Mouse (Mus musculus) hindbrain, embryonic 14.5 days (tissue): Measurements from ENCODE around the gene Pbx1. TPM values are rescaled to one million over a fixed set of nuclear protein-coding genes. Genes with fewer than 3 reads are reported as not detected.

Experiments
- ATAC-seq: fragments of 200-750 bp; cut with Nextera tagmentation; 2 replicates; pipeline ENCODE4 v1.8.0; 2017; ENCODE audit warnings: moderate number of reproducible peaks, mild to moderate bottlenecking, moderate TSS enrichment, moderate library complexity; ENCODE audit not compliant: low FRiP score
- DNase-seq: peaks from one replicate; pipeline ENCODE4 v3.0.0-alpha.2; 2015; ENCODE audit warnings: low spot score
- H3K27ac ChIP-seq: fragments of 300-500 bp; sonication (generic); 2 replicates; pipeline ENCODE4 v1.5.1; 2014; ENCODE audit warnings: mild to moderate bottlenecking, moderate library complexity
- H3K27me3 ChIP-seq: fragments of 300-500 bp; sonication (generic); 2 replicates; pipeline ENCODE4 v1.6.1; 2014; ENCODE audit warnings: mild to moderate bottlenecking, low read length, mixed read lengths; ENCODE audit not compliant: control insufficient read depth, insufficient read depth
- H3K36me3 ChIP-seq: fragments of 300-500 bp; sonication (generic); replicated peaks from 2 replicates; pipeline ENCODE4 v1.6.1; 2014; ENCODE audit not compliant: control insufficient read depth, insufficient read depth
- H3K4me1 ChIP-seq: fragments of 300-500 bp; sonication (generic); replicated peaks from 2 replicates; pipeline ENCODE4 v1.6.1; 2014; ENCODE audit warnings: antibody characterized with exemption, low read length, mixed read lengths; ENCODE audit not compliant: control insufficient read depth, insufficient read depth
- H3K4me2 ChIP-seq: fragments of 300-500 bp; sonication (generic); replicated peaks from 2 replicates; pipeline ENCODE4 v1.6.1; 2014; ENCODE audit warnings: mild to moderate bottlenecking, moderate library complexity
- H3K4me3 ChIP-seq: fragments of 300-500 bp; sonication (generic); replicated peaks from 2 replicates; pipeline ENCODE4 v1.5.1; 2014; ENCODE audit warnings: mild to moderate bottlenecking, low read length
- H3K9ac ChIP-seq: fragments of 300-500 bp; sonication (generic); 2 replicates; pipeline ENCODE4 v1.6.1; 2014
- H3K9me3 ChIP-seq: fragments of 300-500 bp; sonication (generic); 2 replicates; pipeline ENCODE4 v1.6.1; 2016; ENCODE audit warnings: low read length; ENCODE audit not compliant: control insufficient read depth
- WGBS: fragments of 180-500 bp; shearing (Covaris S2); extraction: QIAGEN DNeasy Blood & Tissue Kit; methylation state at CpG from one replicate; pipeline ENCODE4 v1.1.7; 2014; 5-methylcytosine and 5-hydroxymethylcytosine counted together
- polyA plus RNA-seq: library from polyadenylated mRNA; unstranded; fragments of >200 nt; fragmentation: Nextera tagmentation; extraction: Ambion mirVana; gene quantifications from 2 replicates; pipeline ENCODE4 v1.2.1, GENCODE M21; 2014

Gene Pbx1
- polyA plus RNA-seq, 1 experiment from 2014 or later = 46.3 TPM

- H3K27me3 ChIP-seq = no peaks in the 10 kb centered on the region
- no peaks in the 10 kb centered on the region for H3K9me3 ChIP-seq
- no peak overlapping the region for H3K9ac ChIP-seq
- ATAC-seq (no peak), DNase-seq (no peak)
- WGBS = 27% methylated on average over 1 of the region's 1 CpGs
- H3K4me3 ChIP-seq = no peak overlapping the region
- peaks cover 32% of the 10 kb centered on the region for H3K4me1 ChIP-seq
- H3K36me3 ChIP-seq = peaks cover 42% of the 10 kb centered on the region
- no peak overlapping the region for H3K4me2 ChIP-seq
- H3K27ac ChIP-seq = no peak overlapping the region
Observed at GRCm38 (mm10) chr1:168410054-168410453, 22.0 kb downstream of the Pbx1 start.

GRCm38 (mm10) chr1:168408757-168409156 lies 23.3 kb downstream of the Pbx1 start:
- 48% methylated on average over 10 of the region's 10 CpGs for WGBS
- Histone ChIP-seq H3K27me3 (no peaks in the 10 kb centered on the region), H3K9ac (no peak overlapping the region), H3K4me1 (peaks cover 28% of the 10 kb centered on the region; the same call in 1 of the 2 replicates), H3K27ac (no peak overlapping the region), H3K4me2 (no peak overlapping the region), H3K36me3 (peaks cover 38% of the 10 kb centered on the region), H3K9me3 (no peaks in the 10 kb centered on the region), H3K4me3 (no peak overlapping the region)
- no peak for ATAC-seq
- DNase-seq = no peak

GRCm38 (mm10) chr1:168407958-168408357 lies 24.1 kb downstream of the Pbx1 start:
- H3K36me3 ChIP-seq = peaks cover 30% of the 10 kb centered on the region
- no peaks in the 10 kb centered on the region for H3K27me3 ChIP-seq
- no peaks in the 10 kb centered on the region for H3K9me3 ChIP-seq
- H3K27ac ChIP-seq = no peak overlapping the region
- ATAC-seq = no peak
- H3K4me2 ChIP-seq = no peak overlapping the region
- peaks cover 29% of the 10 kb centered on the region for H3K4me1 ChIP-seq
- H3K4me3 ChIP-seq = no peak overlapping the region
- 82% methylated on average over 7 of the region's 7 CpGs for WGBS
- no peak for DNase-seq
- H3K9ac ChIP-seq = no peak overlapping the region

- Histone ChIP-seq H3K4me1 (peaks cover 36% of the 10 kb centered on the region), H3K4me2 (no peak overlapping the region), H3K4me3 (no peak overlapping the region), H3K9me3 (no peaks in the 10 kb centered on the region), H3K27ac (no peak overlapping the region), H3K27me3 (no peaks in the 10 kb centered on the region), H3K36me3 (peaks cover 30% of the 10 kb centered on the region), H3K9ac (no peak overlapping the region)
- no peak for DNase-seq
- 21% methylated on average over 8 of the region's 8 CpGs for WGBS
- ATAC-seq = no peak
Observed at GRCm38 (mm10) chr1:168406291-168406675, 25.8 kb downstream of the Pbx1 start.

DNA sequence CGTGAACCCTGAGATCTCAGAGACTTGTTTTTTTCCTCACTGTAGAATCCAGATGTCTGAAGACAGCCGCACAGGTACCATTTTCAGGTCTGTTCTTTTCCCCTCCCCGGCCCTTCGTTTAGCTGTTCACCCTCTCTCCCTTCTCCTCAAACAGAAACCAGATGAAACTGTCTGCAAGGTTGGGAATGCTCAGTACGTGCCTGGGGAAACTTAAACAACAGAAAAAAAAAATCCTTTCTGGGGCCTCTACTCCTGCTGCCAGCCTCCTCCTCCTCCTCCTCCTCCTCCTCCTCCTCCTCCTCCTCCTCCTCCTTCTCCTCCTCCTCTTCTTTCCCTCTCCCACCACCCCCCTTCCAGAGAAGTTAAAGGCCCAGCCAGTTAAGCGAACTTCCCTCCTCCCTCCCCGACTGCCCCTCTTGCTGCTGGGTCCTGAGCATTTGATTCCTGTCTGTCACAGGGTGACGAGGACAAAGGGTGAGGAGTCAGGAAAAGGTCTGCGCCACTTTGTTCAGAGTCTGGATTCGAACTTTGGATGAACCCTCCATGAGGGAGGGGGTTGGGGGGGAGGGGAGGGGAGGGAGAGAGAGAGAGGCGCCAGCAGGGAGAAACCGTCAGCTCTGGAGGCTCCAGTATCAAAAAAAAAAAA lies 26.3 kb downstream of the Pbx1 start:
- 18% methylated on average over 11 of the region's 12 CpGs for WGBS
- Histone ChIP-seq H3K9ac (no peak overlapping the region), H3K4me3 (no peak overlapping the region), H3K4me2 (no peak overlapping the region), H3K36me3 (peaks cover 30% of the 10 kb centered on the region), H3K27me3 (no peaks in the 10 kb centered on the region), H3K27ac (no peak overlapping the region), H3K9me3 (no peaks in the 10 kb centered on the region), H3K4me1 (peaks cover 32% of the 10 kb centered on the region)
- DNase-seq (no peak), ATAC-seq (no peak)

DNA sequence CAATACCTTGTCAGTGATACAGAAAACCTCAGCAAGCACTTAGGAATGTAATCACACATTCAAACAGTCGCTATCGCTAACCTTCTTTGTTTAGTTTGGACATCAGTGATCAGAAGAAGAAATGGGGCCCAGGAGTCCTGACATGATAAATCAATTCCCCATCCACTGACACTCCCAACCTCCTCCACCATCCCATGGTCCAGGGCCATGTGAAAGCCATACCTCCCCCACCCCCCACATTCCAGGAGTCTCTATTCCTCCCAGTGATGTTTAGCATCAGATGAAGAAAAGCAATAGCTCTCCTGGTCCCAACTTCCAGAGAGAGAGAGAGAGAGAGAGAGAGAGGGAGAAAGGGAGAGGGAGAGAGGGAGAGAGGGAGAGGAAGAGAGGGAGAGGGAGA lies 28.5 kb downstream of the Pbx1 start:
- Histone ChIP-seq H3K9me3 (no peaks in the 10 kb centered on the region), H3K27ac (no peak overlapping the region), H3K9ac (no peak overlapping the region), H3K4me1 (peaks cover 11% of the 10 kb centered on the region), H3K4me3 (no peak overlapping the region), H3K27me3 (no peaks in the 10 kb centered on the region), H3K4me2 (no peak overlapping the region), H3K36me3 (0 out of 2 replicates have a peak, but pooled peaks cover 19% of the 10 kb centered on the region)
- DNase-seq = no peak
- 49% methylated on average over 2 of the region's 2 CpGs for WGBS
- no peak for ATAC-seq

GRCm38 (mm10) chr1:168402683-168403082 lies 29.4 kb downstream of the Pbx1 start:
- Histone ChIP-seq H3K27me3 (no peaks in the 10 kb centered on the region), H3K36me3 (0 out of 2 replicates have a peak, but pooled peaks cover 14% of the 10 kb centered on the region), H3K9me3 (no peaks in the 10 kb centered on the region), H3K4me3 (no peak overlapping the region), H3K27ac (no peak overlapping the region), H3K9ac (no peak overlapping the region), H3K4me2 (no peak overlapping the region), H3K4me1 (peaks cover 11% of the 10 kb centered on the region)
- ATAC-seq (peak; percentile 22; the same call in 1 of the 2 replicates), DNase-seq (no peak)
- WGBS = 43% methylated on average over 7 of the region's 7 CpGs

GRCm38 (mm10) chr1:168395523-168396159 lies 36.4 kb downstream of the Pbx1 start:
- Histone ChIP-seq H3K27me3 (no peaks in the 10 kb centered on the region), H3K9me3 (no peaks in the 10 kb centered on the region), H3K4me2 (no peak overlapping the region), H3K4me3 (no peak overlapping the region), H3K27ac (no peak overlapping the region), H3K9ac (no peak overlapping the region), H3K36me3 (0 out of 2 replicates have a peak, but pooled peaks cover 6% of the 10 kb centered on the region), H3K4me1 (peaks cover 29% of the 10 kb centered on the region)
- DNase-seq = no peak
- no peak for ATAC-seq
- 64% methylated on average over 3 of the region's 3 CpGs for WGBS

- no peak for DNase-seq
- 78% methylated on average over 6 of the region's 6 CpGs for WGBS
- Histone ChIP-seq H3K36me3 (0 out of 2 replicates have a peak, but pooled peaks cover 1% of the 10 kb centered on the region), H3K27me3 (no peaks in the 10 kb centered on the region), H3K4me2 (no peak overlapping the region), H3K4me3 (no peak overlapping the region), H3K27ac (no peak overlapping the region), H3K4me1 (peaks cover 29% of the 10 kb centered on the region), H3K9ac (no peak overlapping the region), H3K9me3 (no peaks in the 10 kb centered on the region)
- no peak for ATAC-seq
Observed at GRCm38 (mm10) chr1:168394535-168394934, 37.5 kb downstream of the Pbx1 start.
